17 mouse cellular contexts compared by ENCODE assay signal in genomic region chr13:114397281-114397680, GRCm38 (mm10).
"Had no signal": no experiment of that assay in that cellular context is flagged by ENCODE, and none has a peak within 500 bp of the region (broad histone marks: within the 10 kb centered on the region; RNA-seq: fewer than 3 reads in every experiment).

No protein-coding gene starts in this region.

- H3K4me3 ChIP-seq: left cerebral cortex, adult 2 months; limb, embryonic 10.5 days; liver, embryonic 15.5 days; midbrain, embryonic 12.5 days; myocyte; neural tube, embryonic 12.5 days had no signal

- H3K9me3 ChIP-seq: limb, embryonic 10.5 days; liver, embryonic 15.5 days; midbrain, embryonic 12.5 days; neural tube, embryonic 12.5 days had no signal

- H3K27me3 ChIP-seq: liver, embryonic 15.5 days; midbrain, embryonic 12.5 days; neural tube, embryonic 12.5 days had no signal

- H3K27ac ChIP-seq: left cerebral cortex, adult 2 months; limb, embryonic 10.5 days; liver, embryonic 15.5 days; midbrain, embryonic 12.5 days; neural tube, embryonic 12.5 days had no signal

- ATAC-seq: lung, postnatal 0 days had no signal

- H3K9ac ChIP-seq: liver, embryonic 15.5 days; midbrain, embryonic 12.5 days; neural tube, embryonic 12.5 days had no signal

- DNase-seq: kidney, adult 18-20 months; kidney, postnatal 10 days; kidney, postnatal 4 days; lung, adult 2 months; lung, postnatal 36 days; right cerebral cortex, adult 18-20 months; right cerebral cortex, postnatal 25 days; thymus, adult 18-20 months; thymus, postnatal 14 days had no signal

- H3K4me1 ChIP-seq: limb, embryonic 10.5 days; liver, embryonic 15.5 days; midbrain, embryonic 12.5 days; neural tube, embryonic 12.5 days had no signal

- H3K36me3 ChIP-seq: limb, embryonic 10.5 days; liver, embryonic 15.5 days; midbrain, embryonic 12.5 days; neural tube, embryonic 12.5 days had no signal

- H3K4me2 ChIP-seq: liver, embryonic 11.5 days; liver, embryonic 15.5 days; midbrain, embryonic 12.5 days; neural tube, embryonic 12.5 days had no signal
